Mouse (Mus musculus) MEL (cell line): ENCODE results near the gene Rtbdn.

Experiments
- CTCF ChIP-seq, 3 experiments: IDR thresholded peaks in 2 of 3; conservative IDR thresholded peaks in 1 of 3; 2 replicates each; pipeline ENCODE4 v1.5.1; 2011 to 2012; ENCODE audit warnings: low read length in 3 of 3, low read depth in 2 of 3, mild to moderate bottlenecking in 2 of 3, improper control_type of control experiment in 1 of 3, inconsistent platforms in 1 of 3, mixed read lengths in 1 of 3, moderate library complexity in 1 of 3; ENCODE audit not compliant: control insufficient read depth in 1 of 3, insufficient read depth in 1 of 3, poor library complexity in 1 of 3, severe bottlenecking in 1 of 3
- E2F4 ChIP-seq: IDR thresholded peaks from 2 replicates; pipeline ENCODE4 v1.6.1; 2011; ENCODE audit warnings: low read depth, low read length, improper control_type of control experiment, borderline replicate concordance
- EP300 ChIP-seq, 2 experiments: IDR thresholded peaks; 2 replicates each; pipeline ENCODE4 v1.6.1; 2011; ENCODE audit warnings: improper control_type of control experiment in 2 of 2, low read length in 2 of 2, low read depth in 1 of 2, mild to moderate bottlenecking in 1 of 2
- GATA1 ChIP-seq: IDR thresholded peaks from 2 replicates; pipeline ENCODE4 v1.6.1; 2011; ENCODE audit warnings: low read depth, low read length, improper control_type of control experiment
- HCFC1 ChIP-seq: IDR thresholded peaks from 2 replicates; pipeline ENCODE4 v1.6.1; 2012; ENCODE audit warnings: low read depth, mild to moderate bottlenecking, inconsistent platforms, low read length, improper control_type of control experiment, moderate library complexity
- MAFK ChIP-seq: IDR thresholded peaks from 2 replicates; pipeline ENCODE4 v1.6.1; 2011; ENCODE audit warnings: low read depth, mild to moderate bottlenecking, low read length, improper control_type of control experiment, borderline replicate concordance
- POLR2A ChIP-seq, 2 experiments: IDR thresholded peaks; 2 replicates each; pipeline ENCODE4 v1.6.1; 2011 to 2012; ENCODE audit warnings: low read length in 2 of 2, mild to moderate bottlenecking in 2 of 2, control low read depth in 1 of 2, improper control_type of control experiment in 1 of 2, low read depth in 1 of 2, moderate library complexity in 1 of 2; ENCODE audit not compliant: control insufficient read depth in 1 of 2, insufficient read depth in 1 of 2, poor library complexity in 1 of 2
- SMC3 ChIP-seq: IDR thresholded peaks from 2 replicates; pipeline ENCODE4 v1.6.1; 2011; ENCODE audit warnings: low read depth, low read length, improper control_type of control experiment
- ZMIZ1 ChIP-seq: IDR thresholded peaks from 2 replicates; pipeline ENCODE4 v1.6.1; 2012; ENCODE audit warnings: low read depth, mild to moderate bottlenecking, inconsistent platforms, low read length, improper control_type of control experiment, moderate library complexity

- TF ChIP-seq POLR2A (IDR thresholded peaks at IDR 0.05; ENCODE audit: control insufficient read depth in 1 of 2, insufficient read depth in 1 of 2, low read depth in 1 of 2, low read length in 2 of 2, poor library complexity in 1 of 2) (no peak), SMC3 (no peak), EP300 (IDR thresholded peaks at IDR 0.05; ENCODE audit: low read depth in 1 of 2, low read length in 2 of 2) (no peak), E2F4 (no peak), HCFC1 (no peak), CTCF (IDR thresholded peaks at IDR 0.05 in 2 of 3, conservative IDR thresholded peaks at IDR 0.05 in 1 of 3; ENCODE audit: control insufficient read depth in 1 of 3, insufficient read depth in 1 of 3, low read depth in 2 of 3, low read length in 3 of 3, poor library complexity in 1 of 3, severe bottlenecking in 1 of 3) (no peak), MAFK (no peak), ZMIZ1 (no peak), GATA1 (no peak)
These were observed 23.5 kb downstream of the Rtbdn start for GRCm38 (mm10) chr8:84970135-84970790.
